Mouse (Mus musculus) embryo, embryonic 11.5 days (tissue): ENCODE results near the gene Plxnc1.

Source experiments
- DNase-seq: peaks from one replicate; pipeline ENCODE4 v3.0.0-alpha.2; 2012; ENCODE audit warnings: low read depth, low spot score

Plxnc1 gene

DNA sequence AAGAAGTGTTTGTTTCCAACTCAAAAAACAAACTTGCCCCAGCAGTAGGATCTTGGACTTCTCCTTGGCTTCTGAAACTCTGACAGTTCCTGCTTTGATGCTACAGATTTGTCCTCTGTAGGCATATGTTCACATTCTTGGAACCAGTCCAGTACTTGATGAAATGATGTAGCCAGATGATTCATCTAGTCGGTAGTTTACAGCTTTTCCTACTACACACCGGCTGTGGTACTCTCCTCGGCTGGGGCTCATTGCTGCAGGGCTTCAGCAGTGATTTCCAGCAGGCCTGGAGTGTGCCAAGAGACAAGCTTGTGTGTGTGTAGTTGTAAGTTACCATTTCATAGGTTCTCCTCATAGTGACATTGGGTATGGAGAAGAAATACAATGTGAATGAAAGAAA lies 173.1 kb downstream of the Plxnc1 start:
- DNase-seq: no peak

DNA sequence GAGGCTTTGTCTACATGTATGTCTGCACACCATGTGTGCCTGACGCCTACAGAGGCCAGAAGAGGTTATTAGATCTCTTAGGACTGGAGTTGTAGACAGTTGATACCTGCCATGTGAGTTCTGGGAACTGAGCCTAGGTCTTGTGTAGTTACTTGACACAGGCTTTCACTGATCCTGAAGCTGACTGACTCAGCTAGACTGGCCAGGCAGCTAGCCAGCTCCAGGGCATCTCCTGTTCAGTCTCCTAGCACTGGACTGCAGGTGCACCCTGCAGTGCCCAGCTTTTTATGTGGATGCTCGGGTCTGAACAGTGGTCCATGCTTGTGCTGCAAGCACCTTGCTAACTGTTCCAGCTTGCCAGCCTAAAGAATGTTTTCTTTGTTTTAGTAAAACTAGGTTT lies 197.6 kb downstream of the Plxnc1 start:
- no peak for DNase-seq

DNA sequence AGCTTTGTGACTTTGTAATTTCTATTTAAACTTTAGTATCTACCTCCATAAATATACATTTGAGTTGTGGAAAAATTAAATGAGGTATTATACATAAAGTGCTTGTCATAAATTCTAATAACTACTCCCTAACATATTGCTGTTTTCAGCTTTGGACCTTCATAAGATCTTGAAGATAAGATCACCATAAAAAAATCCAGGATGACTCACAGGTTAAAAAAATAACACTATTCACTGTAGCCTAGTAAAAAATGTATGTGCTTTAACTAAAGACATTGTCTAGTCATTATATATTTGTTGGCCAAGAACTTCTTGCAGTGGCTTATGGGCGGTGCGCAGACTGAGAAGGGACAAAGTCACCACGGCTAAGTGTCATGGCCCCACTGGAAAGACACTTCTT lies 203.2 kb downstream of the Plxnc1 start:
- DNase-seq: no peak
